Mouse (Mus musculus): ENCODE data around the gene Amz2. TPM values are rescaled to one million over a fixed set of nuclear protein-coding genes. Genes with fewer than 3 reads are reported as not detected.
A peak's percentile ranks its signal among the peaks of the same experiment; 100 is the strongest.

Amz2 gene
- polyA plus RNA-seq, 1 experiment from 2014 or later = 50.1 TPM

- DNase-seq (ENCODE audit: low spot score) = no peak
- peak overlapping the region; percentile 60 for H3K4me3 ChIP-seq (ENCODE audit: low read depth, low read length)
- WGBS = 0% methylated on average over 11 of the region's 11 CpGs
- peak overlapping the region; percentile 72 for H3K27ac ChIP-seq (replicated peaks; ENCODE audit: low read depth, low read length)
- no peaks in the 10 kb centered on the region for H3K27me3 ChIP-seq (ENCODE audit: control insufficient read depth, insufficient read depth, low read length)
- ATAC-seq (ENCODE audit: insufficient number of reproducible peaks, low FRiP score, low TSS enrichment, low read depth) = no peak; the same call in 1 of the 2 replicates
- H3K36me3 ChIP-seq (ENCODE audit: control insufficient read depth, insufficient read depth, low read length) = peaks cover 4% of the 10 kb centered on the region
- peak overlapping the region; percentile 82 for H3K9ac ChIP-seq (ENCODE audit: low read length)
- no peaks in the 10 kb centered on the region for H3K9me3 ChIP-seq (ENCODE audit: control insufficient read depth, low read length)
- H3K4me2 ChIP-seq (ENCODE audit: low read depth, severe bottlenecking) = peak overlapping the region; percentile 55
- no peaks in the 10 kb centered on the region for H3K4me1 ChIP-seq (ENCODE audit: control insufficient read depth, insufficient read depth, low read length)
These were observed 483 bp downstream of the Amz2 start for GRCm38 (mm10) chr11:109426272-109426586.

GRCm38 (mm10) chr11:109427353-109427752, 1.6 kb downstream of the Amz2 start:
- Histone ChIP-seq H3K4me1 (ENCODE audit: control insufficient read depth, insufficient read depth, low read length) (no peaks in the 10 kb centered on the region), H3K4me2 (ENCODE audit: low read depth, severe bottlenecking) (no peak overlapping the region), H3K9ac (ENCODE audit: low read length) (no peak overlapping the region), H3K36me3 (ENCODE audit: control insufficient read depth, insufficient read depth, low read length) (peaks cover 4% of the 10 kb centered on the region), H3K27me3 (ENCODE audit: control insufficient read depth, insufficient read depth, low read length) (no peaks in the 10 kb centered on the region), H3K27ac (replicated peaks; ENCODE audit: low read depth, low read length) (no peak overlapping the region), H3K9me3 (ENCODE audit: control insufficient read depth, low read length) (no peaks in the 10 kb centered on the region), H3K4me3 (ENCODE audit: low read depth, low read length) (no peak overlapping the region)
- WGBS = 94% methylated on average over 5 of the region's 5 CpGs
- ATAC-seq (ENCODE audit: insufficient number of reproducible peaks, low FRiP score, low TSS enrichment, low read depth) = no peak
- DNase-seq (ENCODE audit: low spot score) = no peak

- H3K27me3 ChIP-seq (ENCODE audit: control insufficient read depth, insufficient read depth, low read length) = no peaks in the 10 kb centered on the region
- no peak overlapping the region for H3K4me3 ChIP-seq (ENCODE audit: low read depth, low read length)
- peaks cover 15% of the 10 kb centered on the region for H3K36me3 ChIP-seq (ENCODE audit: control insufficient read depth, insufficient read depth, low read length)
- H3K9ac ChIP-seq (ENCODE audit: low read length) = no peak overlapping the region
- ATAC-seq (ENCODE audit: insufficient number of reproducible peaks, low FRiP score, low TSS enrichment, low read depth) (no peak), DNase-seq (ENCODE audit: low spot score) (no peak)
- no peak overlapping the region for H3K4me2 ChIP-seq (ENCODE audit: low read depth, severe bottlenecking)
- no peak overlapping the region for H3K27ac ChIP-seq (replicated peaks; ENCODE audit: low read depth, low read length)
- no peaks in the 10 kb centered on the region for H3K9me3 ChIP-seq (ENCODE audit: control insufficient read depth, low read length)
- H3K4me1 ChIP-seq (ENCODE audit: control insufficient read depth, insufficient read depth, low read length) = no peaks in the 10 kb centered on the region
- WGBS = 93% methylated on average over 16 of the region's 16 CpGs
These were observed 8.6 kb downstream of the Amz2 start for GRCm38 (mm10) chr11:109434233-109434798.

GRCm38 (mm10) chr11:109436889-109437288, 11.1 kb downstream of the Amz2 start:
- Histone ChIP-seq H3K4me1 (ENCODE audit: control insufficient read depth, insufficient read depth, low read length) (no peaks in the 10 kb centered on the region), H3K4me3 (ENCODE audit: low read depth, low read length) (no peak overlapping the region), H3K9me3 (ENCODE audit: control insufficient read depth, low read length) (no peaks in the 10 kb centered on the region), H3K4me2 (ENCODE audit: low read depth, severe bottlenecking) (no peak overlapping the region), H3K9ac (ENCODE audit: low read length) (no peak overlapping the region), H3K27ac (replicated peaks; ENCODE audit: low read depth, low read length) (no peak overlapping the region), H3K27me3 (ENCODE audit: control insufficient read depth, insufficient read depth, low read length) (no peaks in the 10 kb centered on the region), H3K36me3 (ENCODE audit: control insufficient read depth, insufficient read depth, low read length) (peaks cover 11% of the 10 kb centered on the region)
- DNase-seq (ENCODE audit: low spot score) (no peak), ATAC-seq (ENCODE audit: insufficient number of reproducible peaks, low FRiP score, low TSS enrichment, low read depth) (no peak)
- WGBS = 75% methylated on average over 7 of the region's 8 CpGs

GRCm38 (mm10) chr11:109439209-109439608, 13.5 kb downstream of the Amz2 start:
- whole genome bisulfite sequencing = 29% methylated on average over 5 of the region's 5 CpGs
- Histone ChIP-seq H3K9ac (ENCODE audit: low read length) (no peak overlapping the region), H3K27me3 (ENCODE audit: control insufficient read depth, insufficient read depth, low read length) (no peaks in the 10 kb centered on the region), H3K4me2 (ENCODE audit: low read depth, severe bottlenecking) (peak overlapping the region; percentile 83; the same call in 1 of the 2 replicates), H3K9me3 (ENCODE audit: control insufficient read depth, low read length) (no peaks in the 10 kb centered on the region), H3K4me3 (ENCODE audit: low read depth, low read length) (peak overlapping the region; percentile 43; the same call in 1 of the 2 replicates), H3K4me1 (ENCODE audit: control insufficient read depth, insufficient read depth, low read length) (no peaks in the 10 kb centered on the region), H3K36me3 (ENCODE audit: control insufficient read depth, insufficient read depth, low read length) (peaks cover 10% of the 10 kb centered on the region), H3K27ac (replicated peaks; ENCODE audit: low read depth, low read length) (no peak overlapping the region)
- DNase-seq (ENCODE audit: low spot score) = peak; percentile 25
- no peak for ATAC-seq (ENCODE audit: insufficient number of reproducible peaks, low FRiP score, low TSS enrichment, low read depth)

GRCm38 (mm10) chr11:109439829-109440340, 14.1 kb downstream of the Amz2 start:
- Histone ChIP-seq H3K27ac (replicated peaks; ENCODE audit: low read depth, low read length) (no peak overlapping the region), H3K36me3 (ENCODE audit: control insufficient read depth, insufficient read depth, low read length) (peaks cover 5% of the 10 kb centered on the region; the same call in 1 of the 2 replicates), H3K4me2 (ENCODE audit: low read depth, severe bottlenecking) (peak overlapping the region; percentile 83), H3K4me3 (ENCODE audit: low read depth, low read length) (peak overlapping the region; percentile 43), H3K27me3 (ENCODE audit: control insufficient read depth, insufficient read depth, low read length) (no peaks in the 10 kb centered on the region), H3K9me3 (ENCODE audit: control insufficient read depth, low read length) (no peaks in the 10 kb centered on the region), H3K4me1 (ENCODE audit: control insufficient read depth, insufficient read depth, low read length) (no peaks in the 10 kb centered on the region), H3K9ac (ENCODE audit: low read length) (peak overlapping the region; percentile 57)
- ATAC-seq (ENCODE audit: insufficient number of reproducible peaks, low FRiP score, low TSS enrichment, low read depth) (no peak), DNase-seq (ENCODE audit: low spot score) (peak; percentile 71)
- WGBS = 1% methylated on average over 32 of the region's 32 CpGs

- Histone ChIP-seq H3K4me1 (ENCODE audit: control insufficient read depth, insufficient read depth, low read length) (no peaks in the 10 kb centered on the region), H3K36me3 (ENCODE audit: control insufficient read depth, insufficient read depth, low read length) (0 out of 2 replicates have a peak, but pooled peaks cover 2% of the 10 kb centered on the region), H3K9ac (ENCODE audit: low read length) (no peak overlapping the region), H3K4me2 (ENCODE audit: low read depth, severe bottlenecking) (peak overlapping the region; percentile 83; the same call in 1 of the 2 replicates), H3K9me3 (ENCODE audit: control insufficient read depth, low read length) (no peaks in the 10 kb centered on the region), H3K27ac (replicated peaks; ENCODE audit: low read depth, low read length) (no peak overlapping the region), H3K4me3 (ENCODE audit: low read depth, low read length) (no peak overlapping the region), H3K27me3 (ENCODE audit: control insufficient read depth, insufficient read depth, low read length) (no peaks in the 10 kb centered on the region)
- 63% methylated on average over 4 of the region's 4 CpGs for WGBS
- ATAC-seq (ENCODE audit: insufficient number of reproducible peaks, low FRiP score, low TSS enrichment, low read depth) (no peak), DNase-seq (ENCODE audit: low spot score) (no peak)
These were observed 14.9 kb downstream of the Amz2 start for GRCm38 (mm10) chr11:109440641-109441040.

- Histone ChIP-seq H3K36me3 (ENCODE audit: control insufficient read depth, insufficient read depth, low read length) (no peaks in the 10 kb centered on the region), H3K9me3 (ENCODE audit: control insufficient read depth, low read length) (no peaks in the 10 kb centered on the region), H3K27me3 (ENCODE audit: control insufficient read depth, insufficient read depth, low read length) (no peaks in the 10 kb centered on the region), H3K4me3 (ENCODE audit: low read depth, low read length) (no peak overlapping the region), H3K4me1 (ENCODE audit: control insufficient read depth, insufficient read depth, low read length) (no peaks in the 10 kb centered on the region), H3K9ac (ENCODE audit: low read length) (no peak overlapping the region), H3K4me2 (ENCODE audit: low read depth, severe bottlenecking) (no peak overlapping the region), H3K27ac (replicated peaks; ENCODE audit: low read depth, low read length) (no peak overlapping the region)
- WGBS = 65% methylated on average over 3 of the region's 3 CpGs
- ATAC-seq (ENCODE audit: insufficient number of reproducible peaks, low FRiP score, low TSS enrichment, low read depth) (no peak), DNase-seq (ENCODE audit: low spot score) (peak; percentile 58)
These were observed 15.4 kb downstream of the Amz2 start for GRCm38 (mm10) chr11:109441119-109441518.
